Mouse (Mus musculus) urinary bladder, postnatal 0 days (tissue): ENCODE data around the gene Fgf16. TPM values are rescaled to one million over a fixed set of nuclear protein-coding genes. Genes with fewer than 3 reads are reported as not detected.

ENCODE experiments used
- polyA plus RNA-seq: library from polyadenylated mRNA; unstranded; fragments of >200 nt; fragmentation: Nextera tagmentation; extraction: Ambion mirVana; gene quantifications from 2 replicates; pipeline ENCODE4 v1.2.1, GENCODE M21; 2015

The Fgf16 gene
- 1.2 and 1.3 TPM in 2 replicates for polyA plus RNA-seq

DNA sequence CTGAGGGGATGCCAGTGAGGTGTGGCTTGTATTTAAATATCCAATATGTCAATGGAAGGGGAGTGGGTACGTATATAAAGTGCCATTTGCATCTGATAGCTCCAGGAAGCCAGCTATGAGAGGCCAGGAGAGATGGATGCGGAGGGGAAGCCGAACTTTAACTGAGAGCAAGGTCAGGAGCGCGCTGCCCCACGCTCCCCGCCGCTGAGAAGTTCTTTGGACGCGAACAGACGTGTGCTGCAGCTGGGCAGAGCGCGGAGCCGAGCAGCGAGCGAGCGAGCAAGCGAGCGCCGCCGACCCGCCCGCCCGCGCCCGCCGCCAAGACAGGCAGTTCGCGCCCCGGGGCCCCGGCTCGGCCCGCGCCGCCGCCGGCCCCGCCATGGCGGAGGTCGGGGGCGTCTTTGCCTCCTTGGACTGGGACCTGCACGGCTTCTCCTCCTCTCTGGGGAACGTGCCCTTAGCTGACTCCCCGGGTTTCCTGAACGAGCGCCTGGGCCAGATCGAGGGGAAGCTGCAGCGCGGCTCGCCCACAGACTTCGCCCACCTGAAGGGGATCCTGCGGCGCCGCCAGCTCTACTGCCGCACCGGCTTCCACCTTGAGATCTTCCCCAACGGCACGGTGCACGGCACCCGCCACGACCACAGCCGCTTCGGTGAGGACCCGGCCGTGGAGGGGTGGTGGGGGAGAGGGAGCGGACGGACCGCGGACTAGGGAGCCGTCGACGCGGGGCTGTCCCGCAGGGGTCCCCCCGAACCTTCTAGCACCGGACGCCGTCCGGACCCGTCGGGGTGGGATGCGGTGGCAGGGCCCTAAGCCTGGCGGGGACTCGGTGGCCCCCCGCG is at the start of gene Fgf16:
TSS of gene Fgf16 (plus strand) at position 118 of the 843 bp plus-strand sequence.

Other genes with a start within 250 kb of the Fgf16 start
- 74.8 and 86.3 TPM in 2 replicates for gene Atrx, start 165.1 kb downstream of the Fgf16 start, polyA plus RNA-seq
- gene Magt1, start 247.6 kb downstream of the Fgf16 start, polyA plus RNA-seq: 33.1 and 40.3 TPM in 2 replicates